Mouse (Mus musculus) spleen, adult 2 months (tissue): ENCODE measurements around the gene Hoxc5.

Experiments used
- CTCF ChIP-seq: fragments of 200-500 bp; IDR thresholded peaks from 2 replicates; pipeline ENCODE4 v1.5.1; 2011; ENCODE audit warnings: mild to moderate bottlenecking, inconsistent platforms; ENCODE audit not compliant: insufficient read depth, insufficient read length, insufficient replicate concordance; ENCODE audit errors: extremely low read depth
- POLR2A ChIP-seq: fragments of 200-500 bp; IDR thresholded peaks from 2 replicates; pipeline ENCODE4 v1.6.1; 2011; ENCODE audit warnings: low read depth, low read length, inconsistent platforms

DNA sequence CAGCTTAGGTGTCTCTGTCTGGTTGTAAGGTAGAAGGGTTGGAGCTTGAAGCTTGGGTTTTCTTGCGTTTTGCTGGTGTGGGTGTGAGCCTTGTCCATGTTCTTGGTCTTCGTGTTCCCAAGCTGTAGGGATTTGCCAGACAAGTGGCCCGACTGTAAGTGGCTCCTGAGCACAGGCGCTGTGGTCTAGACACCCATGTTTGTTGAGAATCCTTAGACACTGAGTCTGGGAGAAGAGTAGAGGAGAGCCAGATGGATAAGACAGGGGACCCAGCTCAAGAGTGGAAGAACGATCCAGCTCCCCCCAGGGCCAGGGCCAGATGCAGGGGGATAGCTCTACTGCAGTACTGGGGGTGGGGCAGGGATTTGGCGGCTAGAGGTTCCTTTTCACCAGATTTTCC lies 5.5 kb downstream of the Hoxc5 start:
- TF ChIP-seq CTCF, result no peak
- TF ChIP-seq POLR2A, result no peak
